Mouse (Mus musculus) spleen, adult 18-20 months (tissue): ENCODE results near the gene Vipr1.
A peak's percentile ranks its signal among the peaks of the same experiment; 100 is the strongest.

ENCODE experiments used
- DNase-seq, 2 experiments: peaks; one replicate each; pipeline ENCODE4 v3.0.0; 2022; ENCODE audit warnings: mixed read lengths in 2 of 2

Gene Vipr1

DNA sequence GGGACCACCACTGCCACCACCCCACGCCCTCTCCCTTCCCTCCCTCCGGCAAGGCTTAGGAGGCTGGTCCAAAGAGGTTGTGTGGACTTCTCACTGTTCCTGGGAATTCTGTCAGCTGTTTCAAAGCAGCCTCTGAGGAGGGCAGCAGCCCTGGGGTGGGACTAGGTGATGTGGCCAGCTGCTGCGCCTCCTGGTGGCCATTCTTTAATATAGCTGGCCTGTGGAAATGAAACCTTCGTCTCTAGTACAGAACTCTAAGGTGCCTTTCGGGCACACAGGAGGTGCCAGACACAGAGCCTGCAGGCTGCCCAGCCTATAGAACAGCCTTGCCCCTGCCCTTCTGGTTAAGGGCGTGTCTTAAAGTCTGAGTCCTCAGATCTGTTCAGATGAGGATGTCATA, 37.0 kb downstream of the Vipr1 start:
- peak in 1 of 2 experiments; percentile 52 for DNase-seq

DNA sequence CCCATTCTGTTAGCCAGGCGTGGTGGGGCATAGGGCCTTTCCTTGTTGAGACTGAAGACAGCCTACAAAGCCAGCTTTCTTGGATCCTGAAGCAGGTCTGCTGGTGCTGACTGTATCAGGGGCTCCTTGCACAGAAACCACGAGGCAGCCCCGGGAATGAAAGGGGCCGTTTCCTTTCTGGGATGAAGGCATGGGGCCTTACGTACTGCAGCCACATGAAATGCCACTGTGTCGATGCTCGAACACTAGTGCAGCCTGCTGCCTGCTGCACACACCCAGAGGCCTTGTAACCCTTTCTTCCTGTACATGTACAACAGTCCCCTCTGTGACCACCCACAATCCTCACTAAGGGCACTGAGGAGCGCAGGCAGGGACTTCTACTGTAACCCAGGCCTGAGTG, 38.7 kb downstream of the Vipr1 start:
- DNase-seq: no peak

DNA sequence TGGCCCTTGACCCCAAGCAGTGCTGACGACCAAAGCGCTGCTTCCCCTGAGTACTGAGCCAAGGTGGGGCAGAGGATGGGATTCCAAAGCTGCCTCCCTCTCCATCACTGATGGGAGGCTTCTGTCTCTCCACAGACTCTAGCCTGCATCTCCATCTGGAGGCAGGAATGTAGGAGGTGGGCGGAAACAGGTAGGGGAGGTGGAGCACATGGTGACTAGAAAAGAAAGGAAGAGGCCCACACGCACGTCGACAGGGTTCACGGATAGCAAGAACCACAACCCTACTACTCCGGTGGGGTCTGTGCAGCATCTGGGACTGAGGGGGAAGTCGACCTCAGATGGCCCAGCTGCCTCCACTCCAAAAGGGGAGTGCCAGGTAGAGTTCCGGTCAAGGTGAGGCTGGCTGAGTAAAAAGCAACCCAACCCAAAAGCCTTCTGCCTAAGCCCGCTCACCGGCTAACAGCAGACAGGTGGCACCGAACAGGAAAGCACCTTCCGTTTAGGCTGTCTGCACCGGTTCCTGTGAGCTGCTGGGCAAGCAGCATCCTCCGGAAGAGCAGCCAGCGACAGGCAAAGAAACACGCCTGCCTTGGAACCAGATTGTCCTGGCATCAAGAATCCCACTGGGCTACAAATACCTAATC, 39.6 kb downstream of the Vipr1 start:
- DNase-seq: peak in 1 of 2 experiments; percentile 19

DNA sequence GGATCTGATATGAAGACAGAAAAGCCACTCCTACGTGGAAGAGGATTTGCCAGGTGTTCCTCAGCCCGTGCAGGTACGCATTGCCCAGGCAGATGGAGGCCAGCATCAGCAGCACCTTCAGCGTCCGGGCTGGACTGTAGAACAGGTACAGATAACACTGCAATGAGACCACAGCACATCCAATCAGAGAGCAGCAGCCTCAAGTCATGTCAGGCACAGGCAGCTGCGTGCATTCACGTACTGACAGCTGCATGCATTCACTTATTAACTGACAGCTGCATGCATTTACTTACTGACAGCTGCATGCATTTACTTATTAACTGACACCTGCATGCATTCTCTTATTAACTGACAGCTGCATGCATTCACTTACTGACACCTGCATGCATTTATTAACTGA, 42.2 kb downstream of the Vipr1 start:
- DNase-seq: no peak

DNA sequence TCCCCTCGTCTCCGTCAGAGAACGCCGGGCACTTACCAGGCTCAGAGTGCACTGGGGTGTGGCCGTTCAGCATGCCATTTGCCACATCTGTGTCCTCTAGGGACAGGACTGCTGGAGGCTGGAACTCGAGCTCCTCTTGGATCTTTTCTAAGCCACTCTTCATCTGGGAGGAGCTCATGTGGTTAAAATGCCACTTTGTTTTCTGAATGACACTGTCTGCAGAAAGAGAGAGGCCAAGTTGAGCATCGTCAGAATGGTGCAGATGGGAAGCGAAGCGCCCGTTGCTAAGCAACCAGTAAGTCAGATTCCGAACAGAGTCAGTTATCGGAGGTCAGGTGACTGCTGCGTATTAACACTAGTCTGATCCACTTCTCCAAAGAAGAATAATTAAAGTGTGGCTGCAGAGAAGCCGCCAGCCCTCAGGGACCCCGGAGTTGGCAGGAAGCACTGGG, 47.7 kb downstream of the Vipr1 start:
- DNase-seq: no peak

DNA sequence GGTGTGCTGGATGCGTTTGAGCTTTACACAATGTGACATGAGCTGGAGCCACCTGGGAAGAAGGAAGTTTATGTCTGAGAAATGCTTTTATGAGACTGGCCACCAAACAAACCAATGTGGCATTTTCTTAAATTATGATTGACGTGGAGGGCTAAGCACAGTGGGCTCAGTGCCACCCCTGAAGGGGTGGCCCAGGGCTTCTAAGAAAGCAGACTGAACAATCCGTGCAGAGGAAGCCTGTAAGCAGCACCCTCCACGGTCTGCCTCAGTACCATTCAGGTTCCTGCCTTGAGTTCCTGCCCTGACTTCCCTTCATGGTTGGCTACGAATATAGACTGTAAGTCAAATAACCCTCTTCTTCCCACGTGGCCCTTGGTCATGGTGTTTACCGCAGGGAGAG, 48.2 kb downstream of the Vipr1 start:
- DNase-seq: no peak

DNA sequence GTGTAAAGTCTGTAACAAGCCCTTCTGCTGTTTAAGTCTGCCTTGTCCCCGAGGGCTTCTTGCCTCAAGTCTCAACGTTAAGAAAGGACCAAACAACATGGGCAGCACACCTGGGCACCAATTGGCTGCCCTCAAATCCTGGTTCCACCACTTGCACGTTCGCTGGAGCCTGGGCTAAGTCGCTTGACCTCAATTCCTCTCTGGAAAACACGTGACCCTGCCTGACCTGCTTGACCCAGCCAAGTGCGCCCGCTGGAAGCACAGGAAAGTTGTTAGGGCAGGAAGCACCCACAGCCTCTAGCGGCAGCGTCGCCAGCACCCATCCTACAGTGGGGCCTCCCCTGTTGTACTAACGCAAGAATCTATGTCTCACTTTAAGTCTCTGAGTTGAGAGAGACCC, 52.2 kb downstream of the Vipr1 start:
- no peak for DNase-seq

DNA sequence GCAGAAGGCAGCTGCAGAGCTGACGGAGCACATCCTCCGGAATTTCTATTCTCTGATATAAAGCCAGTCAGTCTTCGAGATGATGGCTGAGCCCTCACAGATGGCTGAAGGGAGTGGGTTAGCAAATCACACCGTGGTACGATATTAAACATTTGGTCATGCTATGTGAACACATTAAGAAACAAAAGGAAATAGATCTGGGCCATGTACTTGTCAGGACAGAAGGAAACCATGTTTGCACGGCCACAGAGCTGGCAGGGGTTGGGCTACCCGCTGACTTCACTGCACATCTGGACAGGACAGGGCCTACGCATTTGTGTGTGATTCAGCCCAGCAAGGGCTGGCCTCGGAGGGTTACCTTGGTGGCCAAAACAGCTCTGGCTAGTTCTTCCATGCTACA, 54.1 kb downstream of the Vipr1 start:
- no peak for DNase-seq

DNA sequence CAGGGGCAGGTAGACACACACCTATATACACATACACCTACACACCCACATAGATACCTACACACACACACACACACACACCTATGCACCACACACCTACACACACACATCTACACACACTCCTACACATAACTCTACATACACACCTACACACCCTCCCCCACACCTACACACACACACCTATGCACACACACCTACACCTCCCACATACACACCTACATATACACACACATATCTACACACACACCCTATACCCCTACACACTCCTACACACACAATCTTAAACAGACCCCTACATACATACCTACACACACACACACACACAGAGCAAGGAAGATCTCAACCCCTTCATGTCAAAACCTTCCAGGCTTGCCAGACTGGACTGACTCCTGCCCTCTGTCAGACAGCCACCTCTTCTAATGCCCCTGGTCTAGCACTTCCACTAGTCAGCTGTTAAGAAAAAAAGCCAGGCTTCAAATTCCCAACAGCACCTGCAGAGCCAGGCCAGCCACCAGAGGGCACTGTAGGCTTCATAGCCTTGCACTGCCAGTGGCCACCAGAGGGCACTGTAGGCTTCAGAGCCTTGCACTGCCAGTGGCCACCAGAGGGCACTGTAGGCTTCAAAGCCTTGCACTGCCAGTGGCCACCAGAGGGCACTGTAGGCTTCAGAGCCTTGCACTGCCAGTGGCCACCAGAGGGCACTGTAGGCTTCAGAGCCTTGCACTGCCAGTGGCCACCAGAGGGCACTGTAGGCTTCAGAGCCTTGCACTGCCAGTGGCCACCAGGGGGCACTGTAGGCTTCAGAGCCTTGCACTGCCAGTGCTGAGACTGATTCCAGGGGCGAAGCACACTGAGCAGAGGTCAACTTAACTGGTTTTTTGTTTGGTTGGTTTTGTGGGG, 54.9 kb downstream of the Vipr1 start:
- DNase-seq: peak; percentile 37 to 63

DNA sequence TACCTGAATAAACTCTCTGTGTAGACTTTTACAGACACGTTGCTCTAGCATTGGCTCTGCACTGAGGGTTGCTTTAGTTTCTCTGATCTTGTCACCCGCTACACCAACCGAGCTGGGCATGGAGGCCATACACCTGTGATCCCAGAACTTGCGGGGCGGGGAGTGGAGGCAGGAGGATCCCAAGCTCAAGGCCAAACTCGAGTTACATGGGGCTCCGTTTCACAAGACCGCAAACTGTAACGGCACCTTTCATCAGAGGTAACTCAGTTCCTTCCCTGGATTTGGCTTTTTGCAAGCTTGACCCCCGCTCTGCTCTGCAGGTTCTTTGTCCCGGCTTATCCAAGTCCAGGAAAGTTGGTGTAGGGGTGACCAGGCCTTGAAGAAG, 61.7 kb downstream of the Vipr1 start:
- DNase-seq: no peak

DNA sequence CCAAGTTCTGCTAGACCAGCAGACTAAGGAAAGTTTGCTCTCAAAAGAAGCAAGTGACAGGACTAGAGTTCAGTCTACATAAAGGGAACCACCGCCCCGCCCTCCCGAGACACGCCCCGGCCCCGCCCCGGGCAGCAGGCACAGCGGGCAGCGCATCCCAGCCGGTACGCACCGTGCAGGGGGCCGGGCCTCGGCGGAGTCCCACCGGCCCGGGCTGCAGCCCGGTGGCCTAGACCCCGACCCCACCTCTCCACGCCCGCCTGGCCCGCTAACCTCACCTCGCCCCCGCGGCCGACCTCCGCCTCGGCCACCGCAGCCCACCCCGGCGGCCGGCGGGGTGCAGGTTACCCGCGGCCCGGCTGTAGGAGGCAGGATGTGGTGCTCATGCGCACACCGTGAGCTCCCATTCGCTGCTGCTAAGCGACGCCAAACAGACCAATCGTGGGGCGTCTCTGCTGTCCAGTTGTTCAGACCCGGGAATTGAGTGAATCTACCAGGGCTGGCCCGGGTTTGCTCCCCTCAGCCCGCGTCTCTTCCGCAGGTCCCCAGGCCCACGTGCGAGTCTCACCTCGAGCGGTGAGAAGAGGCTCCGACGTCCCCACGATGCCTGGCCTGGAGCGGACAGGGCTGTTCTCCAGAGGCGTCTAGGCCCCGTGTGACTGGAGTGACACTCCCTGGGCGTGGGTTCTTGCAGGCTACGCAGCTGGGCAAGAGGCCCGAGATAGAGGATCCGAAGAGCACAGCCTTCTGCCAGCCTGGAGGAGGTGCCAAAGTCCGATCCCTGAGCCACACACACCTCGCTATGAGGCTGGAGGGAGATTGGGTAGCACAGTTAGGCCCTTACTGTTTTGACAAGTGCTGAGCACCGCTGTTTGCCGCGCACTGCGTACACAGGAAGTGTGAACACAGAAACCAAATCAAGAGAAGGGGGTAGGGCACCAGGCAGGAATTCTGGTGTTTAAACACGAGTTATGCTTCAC, 62.4 kb downstream of the Vipr1 start, which contains the start of gene Sec22c:
Sec22c (minus strand) TSS at position 845 of the 980 bp plus-strand sequence.
- DNase-seq: peak; percentile 86 to 93

DNA sequence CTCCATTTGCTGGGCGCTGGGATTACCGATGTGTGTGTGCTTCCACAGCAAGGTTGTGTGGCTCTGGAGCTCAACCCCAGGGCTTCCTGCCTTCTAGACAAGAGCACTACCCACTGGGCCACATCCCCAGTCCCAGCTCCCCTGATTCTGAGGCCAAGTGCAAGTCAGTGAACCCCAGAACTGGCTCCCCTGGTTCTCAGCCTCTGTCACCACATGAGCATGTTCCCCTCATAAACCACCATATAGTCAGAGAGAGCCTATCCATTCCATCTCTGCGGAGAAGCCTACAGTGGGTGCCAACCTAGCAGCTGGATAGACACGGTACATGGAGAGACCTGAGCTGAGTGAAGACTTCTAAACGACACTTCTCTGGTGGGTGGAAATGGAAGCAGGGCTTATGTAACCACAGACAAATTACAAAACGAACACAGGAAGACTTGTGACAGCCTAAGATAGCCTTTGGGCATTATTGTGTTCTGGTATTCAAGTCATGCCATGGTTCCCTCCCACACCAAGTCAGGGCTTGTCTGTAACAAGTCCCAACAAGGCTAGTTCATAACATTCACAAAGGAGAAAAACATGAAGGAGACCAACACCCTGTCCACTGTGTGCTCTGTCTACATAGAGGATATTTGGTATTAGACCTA, 63.6 kb downstream of the Vipr1 start:
- no peak for DNase-seq

DNA sequence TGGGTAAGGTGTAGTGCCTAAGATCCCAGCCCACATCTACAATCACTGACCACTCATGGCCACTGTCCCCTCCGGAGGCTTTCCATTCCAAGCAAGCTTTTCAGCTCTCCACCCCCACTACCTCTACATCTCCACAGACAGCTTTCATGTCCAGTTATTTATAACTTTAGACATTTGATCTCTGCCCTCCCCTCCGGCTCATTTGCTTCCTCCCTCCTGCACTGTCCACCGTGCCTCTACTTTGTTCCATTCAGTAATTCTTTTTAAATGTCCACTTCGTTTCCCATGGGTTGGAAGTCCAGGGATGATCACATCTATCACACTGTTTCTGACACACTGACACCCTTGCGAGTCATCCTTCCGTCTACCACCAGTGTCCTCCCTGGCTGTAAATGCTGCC, 65.3 kb downstream of the Vipr1 start:
- no peak for DNase-seq

DNA sequence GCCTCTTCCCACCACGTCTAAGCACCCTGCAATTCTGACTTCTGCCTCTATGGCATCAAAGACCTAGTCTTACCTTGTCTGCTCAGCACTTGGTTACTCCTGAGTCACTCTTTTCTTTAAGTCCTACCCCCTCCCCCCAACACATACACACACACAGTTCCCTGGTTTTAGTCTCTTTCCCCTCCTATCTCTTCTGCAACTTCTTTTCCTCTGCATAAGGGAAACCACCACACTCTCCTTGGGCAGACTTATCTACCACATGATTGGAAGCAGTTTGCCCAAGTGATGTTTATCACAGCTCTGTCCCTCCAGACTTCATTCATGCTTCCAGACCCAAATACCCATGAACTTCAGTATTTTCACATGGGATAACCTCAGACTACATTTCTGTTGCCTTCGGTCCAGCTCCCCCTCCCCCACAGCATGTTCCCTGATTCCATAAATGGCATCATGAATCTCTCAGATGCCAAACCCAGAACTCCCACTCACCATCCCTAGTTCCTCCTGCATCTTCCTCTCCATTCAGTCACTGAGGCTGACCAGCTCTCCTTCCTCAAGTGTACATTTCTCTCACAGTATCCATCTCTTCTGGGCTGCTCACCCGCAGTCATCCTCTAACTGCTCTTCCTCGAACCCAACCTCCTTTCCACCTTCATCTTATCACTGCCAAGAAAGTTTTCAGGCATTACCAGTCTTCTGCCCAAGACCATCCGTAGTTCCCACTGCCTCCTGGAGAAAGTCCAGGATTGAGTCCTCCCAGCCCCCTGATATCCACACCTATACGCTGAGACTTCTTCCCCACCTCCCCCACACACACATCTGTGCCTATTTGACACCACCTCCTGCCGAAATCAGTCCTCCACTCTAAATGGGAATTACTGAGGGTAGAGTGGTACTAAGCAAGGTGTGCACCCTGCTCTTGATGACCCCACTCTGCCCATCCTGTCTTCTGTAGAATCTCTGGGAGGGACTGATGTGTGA, 66.3 kb downstream of the Vipr1 start:
- DNase-seq: no peak

DNA sequence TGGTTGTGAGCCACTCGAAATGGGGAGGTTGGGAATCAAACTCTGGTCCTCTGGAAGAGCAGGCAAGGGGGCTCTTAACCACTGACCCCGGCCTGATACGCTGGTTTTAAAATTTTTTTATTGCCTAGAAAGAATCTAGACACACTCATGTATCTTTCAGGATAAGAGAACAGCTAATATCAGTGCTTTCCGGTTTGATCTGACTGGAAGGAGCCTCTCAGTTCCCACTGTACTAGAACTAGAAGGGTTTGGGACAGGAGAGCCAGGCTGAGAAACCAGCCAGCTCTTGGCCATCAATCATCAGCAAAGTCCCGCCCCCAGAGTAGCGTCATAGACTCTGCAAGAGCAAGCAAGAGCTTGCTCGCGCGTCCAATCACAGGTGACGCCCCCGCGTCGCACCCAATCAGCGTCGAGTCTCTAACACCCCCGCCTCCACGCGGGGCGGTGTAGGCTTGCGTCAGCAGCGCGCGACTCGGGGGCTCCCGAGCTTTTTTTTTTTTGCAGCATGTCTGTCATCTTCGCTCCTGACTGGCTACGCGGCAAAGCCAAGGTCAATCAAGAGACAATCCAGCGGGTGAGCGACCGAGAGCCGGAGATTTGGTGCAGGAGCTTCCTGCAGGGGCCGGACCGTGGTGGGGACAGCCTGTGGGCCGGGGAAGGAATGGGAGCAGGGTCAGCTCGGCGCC, 67.5 kb downstream of the Vipr1 start, which contains the start of gene Ss18l2:
Ss18l2 (plus strand) TSS at position 432 of the 686 bp plus-strand sequence.
- peak; percentile 94 to 96 for DNase-seq

DNA sequence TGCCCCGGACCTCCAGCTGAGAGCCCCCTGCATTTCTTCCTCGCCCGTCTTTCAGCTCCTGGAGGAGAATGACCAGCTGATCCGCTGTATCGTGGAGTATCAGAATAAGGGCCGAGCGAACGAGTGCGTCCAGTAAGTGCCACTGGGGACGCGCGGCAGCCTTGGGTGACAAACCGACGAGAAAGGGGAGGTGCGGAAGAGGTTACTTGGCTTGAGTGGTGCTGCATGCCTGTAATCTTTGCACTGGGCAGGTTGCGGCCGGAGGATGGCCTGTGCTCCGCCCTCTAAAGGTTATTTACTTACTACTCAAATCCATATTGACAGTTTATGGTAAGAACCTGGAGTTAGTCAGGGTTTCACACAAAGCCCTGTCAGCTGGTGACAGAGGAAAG, 68.1 kb downstream of the Vipr1 start:
- DNase-seq: no peak

DNA sequence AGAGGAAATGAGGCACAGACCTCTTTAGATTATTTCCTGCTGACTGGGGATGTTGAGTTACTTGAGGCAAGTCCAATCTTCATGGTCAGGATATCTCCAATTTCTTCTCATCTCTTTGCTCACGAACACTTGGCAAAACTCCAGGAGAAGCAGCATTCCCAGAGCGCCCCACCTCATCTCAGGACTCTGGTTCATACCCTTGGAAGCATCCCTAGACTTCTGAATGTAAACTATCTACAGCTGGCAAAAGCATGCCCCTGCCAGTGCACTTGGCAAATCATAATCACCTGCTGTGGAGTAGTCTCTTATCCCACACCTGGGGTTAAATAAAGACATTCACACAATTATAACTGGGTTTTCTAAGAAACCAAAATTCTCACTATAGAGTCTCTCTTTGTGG, 74.5 kb downstream of the Vipr1 start:
- DNase-seq: no peak

DNA sequence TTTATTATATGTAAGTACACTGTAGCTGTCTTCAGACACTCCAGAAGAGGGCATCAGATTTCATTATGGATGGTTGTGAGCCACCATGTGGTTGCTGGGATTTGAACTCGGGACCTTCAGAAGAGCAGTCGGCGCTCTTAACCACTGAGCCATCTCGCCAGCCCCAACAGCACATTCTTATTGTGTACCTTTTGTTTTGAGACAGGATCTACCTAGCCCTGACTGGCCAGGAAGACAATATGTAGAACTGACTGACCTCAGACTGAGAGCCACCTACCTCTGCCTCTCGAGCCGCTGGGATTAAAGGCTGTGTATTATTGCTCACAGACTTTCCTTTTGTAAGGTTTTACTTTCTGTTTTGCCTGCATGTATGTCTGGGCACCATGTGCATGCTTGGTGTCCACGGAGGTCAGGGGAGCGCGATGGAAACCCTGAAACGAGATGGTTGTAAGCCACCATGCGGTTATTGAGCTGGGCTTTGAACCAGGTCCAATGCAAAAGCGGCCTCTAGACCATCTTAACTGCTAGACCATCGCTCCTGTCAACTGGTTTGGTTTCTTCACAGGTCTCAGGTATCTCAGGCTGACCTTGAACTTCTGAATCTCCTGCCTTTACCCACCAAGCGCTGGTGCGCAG, 75.7 kb downstream of the Vipr1 start:
- DNase-seq: no peak

DNA sequence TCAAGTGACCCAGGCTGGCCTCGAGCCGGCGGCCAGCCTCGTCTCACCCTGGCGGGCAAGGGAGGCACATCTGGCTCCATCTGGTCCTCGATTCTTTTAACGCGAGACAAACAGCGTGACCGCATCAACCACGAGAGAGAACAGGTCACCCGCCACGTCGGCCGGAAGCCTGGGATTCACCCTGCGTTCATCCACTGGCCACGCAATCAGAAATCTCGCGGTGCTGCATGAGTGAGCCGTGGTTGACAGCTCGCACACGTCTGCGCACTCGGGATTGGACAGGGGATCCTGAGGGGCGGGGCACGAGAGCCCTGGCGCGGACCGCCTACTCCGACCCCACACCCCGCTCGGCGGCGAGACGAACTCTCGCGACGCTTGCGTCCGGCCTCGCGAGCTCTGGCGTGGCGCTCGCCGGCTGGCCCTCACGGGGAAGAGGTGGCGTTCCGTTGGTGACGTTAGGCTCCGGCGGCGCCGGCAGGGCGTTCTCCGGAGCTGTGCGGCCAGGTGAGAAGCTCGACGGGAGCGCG, 76.3 kb downstream of the Vipr1 start, which contains the start of gene Nktr:
Nktr (plus strand) TSS at position 378 of the 527 bp plus-strand sequence.
- peak; percentile 95 for DNase-seq
